Mouse (Mus musculus): ENCODE measurements at regions not wholly inside any gene's neighbourhood (a gene's known extent, or its start where the extent isn't known, plus 50 kb on each side); places are given as distances from the start of the nearest gene placed in this dataset.

- Histone ChIP-seq H3K27me3 (replicated peaks; ENCODE audit: control insufficient read depth, insufficient read depth, low read length) (no peaks in the 10 kb centered on the region), H3K36me3 (ENCODE audit: control insufficient read depth, insufficient read depth) (no peaks in the 10 kb centered on the region), H3K9ac (replicated peaks; ENCODE audit: low read depth, low read length) (no peak overlapping the region), H3K4me3 (replicated peaks; ENCODE audit: low read length) (no peak overlapping the region), H3K27ac (ENCODE audit: low read length) (no peak overlapping the region), H3K9me3 (ENCODE audit: control insufficient read depth, low read length) (no peaks in the 10 kb centered on the region), H3K4me1 (replicated peaks; ENCODE audit: control insufficient read depth, insufficient read depth, low read length) (no peaks in the 10 kb centered on the region), H3K4me2 (ENCODE audit: low read length) (no peak overlapping the region)
- 88% methylated on average over 6 of the region's 6 CpGs for WGBS
- ATAC-seq, result peak; percentile 64; the same call in 1 of the 2 replicates
Measured at GRCm38 (mm10) chr6:66114366-66114765, 162.0 kb downstream of the 4930544G11Rik start.

- H3K27ac ChIP-seq (ENCODE audit: low read length), result no peak overlapping the region
- ATAC-seq, result peak; percentile 75
- H3K36me3 ChIP-seq (ENCODE audit: control insufficient read depth, insufficient read depth), result no peaks in the 10 kb centered on the region
- WGBS, result 36% methylated on average over 5 of the region's 5 CpGs
- no peak overlapping the region for H3K4me3 ChIP-seq (replicated peaks; ENCODE audit: low read length)
- H3K4me1 ChIP-seq (replicated peaks; ENCODE audit: control insufficient read depth, insufficient read depth, low read length), result no peaks in the 10 kb centered on the region
- H3K9me3 ChIP-seq (ENCODE audit: control insufficient read depth, low read length), result no peaks in the 10 kb centered on the region
- H3K27me3 ChIP-seq (replicated peaks; ENCODE audit: control insufficient read depth, insufficient read depth, low read length), result no peaks in the 10 kb centered on the region
- no peak overlapping the region for H3K9ac ChIP-seq (replicated peaks; ENCODE audit: low read depth, low read length)
- no peak overlapping the region for H3K4me2 ChIP-seq (ENCODE audit: low read length)
Measured at GRCm38 (mm10) chr6:66121479-66122183, 169.2 kb downstream of the 4930544G11Rik start.

- 67% methylated on average over 1 of the region's 1 CpGs for WGBS
- H3K9me3 ChIP-seq (ENCODE audit: control insufficient read depth, low read length), result no peaks in the 10 kb centered on the region
- no peak for ATAC-seq
Measured at GRCm38 (mm10) chr6:66124292-66124691, 171.9 kb downstream of the 4930544G11Rik start.

GRCm38 (mm10) chr6:66151786-66152185 is 199.4 kb downstream of the 4930544G11Rik start:
- no peak overlapping the region for H3K4me2 ChIP-seq (ENCODE audit: low read length)
- no peak overlapping the region for H3K27ac ChIP-seq (ENCODE audit: low read length)
- no peak for ATAC-seq
- H3K36me3 ChIP-seq (ENCODE audit: control insufficient read depth, insufficient read depth), result no peaks in the 10 kb centered on the region
- no peak overlapping the region for H3K4me3 ChIP-seq (replicated peaks; ENCODE audit: low read length)
- 66% methylated on average over 3 of the region's 3 CpGs for WGBS
- H3K9ac ChIP-seq (replicated peaks; ENCODE audit: low read depth, low read length), result no peak overlapping the region
- no peaks in the 10 kb centered on the region for H3K4me1 ChIP-seq (replicated peaks; ENCODE audit: control insufficient read depth, insufficient read depth, low read length)
- H3K27me3 ChIP-seq (replicated peaks; ENCODE audit: control insufficient read depth, insufficient read depth, low read length), result no peaks in the 10 kb centered on the region
- H3K9me3 ChIP-seq (ENCODE audit: control insufficient read depth, low read length), result no peaks in the 10 kb centered on the region

More at GRCm38 (mm10) chr6:66124292-66124691, 171.9 kb downstream of the 4930544G11Rik start:
- Histone ChIP-seq H3K27me3 (replicated peaks; ENCODE audit: control insufficient read depth, insufficient read depth, low read length) (no peaks in the 10 kb centered on the region), H3K27ac (ENCODE audit: low read length) (no peak overlapping the region), H3K36me3 (ENCODE audit: control insufficient read depth, insufficient read depth) (no peaks in the 10 kb centered on the region), H3K4me3 (replicated peaks; ENCODE audit: low read length) (no peak overlapping the region), H3K4me2 (ENCODE audit: low read length) (no peak overlapping the region), H3K4me1 (replicated peaks; ENCODE audit: control insufficient read depth, insufficient read depth, low read length) (no peaks in the 10 kb centered on the region), H3K9ac (replicated peaks; ENCODE audit: low read depth, low read length) (no peak overlapping the region)

- Histone ChIP-seq H3K27me3 (replicated peaks; ENCODE audit: control insufficient read depth, insufficient read depth, low read length) (no peaks in the 10 kb centered on the region), H3K9ac (replicated peaks; ENCODE audit: low read depth, low read length) (no peak overlapping the region), H3K36me3 (ENCODE audit: control insufficient read depth, insufficient read depth) (no peaks in the 10 kb centered on the region), H3K9me3 (ENCODE audit: control insufficient read depth, low read length) (no peaks in the 10 kb centered on the region), H3K4me2 (ENCODE audit: low read length) (no peak overlapping the region), H3K4me3 (replicated peaks; ENCODE audit: low read length) (no peak overlapping the region), H3K4me1 (replicated peaks; ENCODE audit: control insufficient read depth, insufficient read depth, low read length) (no peaks in the 10 kb centered on the region), H3K27ac (ENCODE audit: low read length) (no peak overlapping the region)
- no peak for ATAC-seq
- WGBS, result 91% methylated on average over 2 of the region's 2 CpGs
Measured at GRCm38 (mm10) chr6:66154831-66155230, 202.4 kb downstream of the 4930544G11Rik start.

GRCm38 (mm10) chr6:66160805-66161204 is 208.4 kb downstream of the 4930544G11Rik start:
- H3K9ac ChIP-seq (replicated peaks; ENCODE audit: low read depth, low read length), result no peak overlapping the region

GRCm38 (mm10) chr6:66168913-66169312 is 216.5 kb downstream of the 4930544G11Rik start:
- no peak for ATAC-seq
- no peaks in the 10 kb centered on the region for H3K9me3 ChIP-seq (ENCODE audit: control insufficient read depth, low read length)

More at GRCm38 (mm10) chr6:66160805-66161204, 208.4 kb downstream of the 4930544G11Rik start:
- H3K36me3 ChIP-seq (ENCODE audit: control insufficient read depth, insufficient read depth), result no peaks in the 10 kb centered on the region
- ATAC-seq, result no peak
- no peaks in the 10 kb centered on the region for H3K4me1 ChIP-seq (replicated peaks; ENCODE audit: control insufficient read depth, insufficient read depth, low read length)
- H3K27ac ChIP-seq (ENCODE audit: low read length), result no peak overlapping the region
- WGBS, result 72% methylated on average over 2 of the region's 2 CpGs
- H3K9me3 ChIP-seq (ENCODE audit: control insufficient read depth, low read length), result no peaks in the 10 kb centered on the region
- H3K27me3 ChIP-seq (replicated peaks; ENCODE audit: control insufficient read depth, insufficient read depth, low read length), result no peaks in the 10 kb centered on the region
- H3K4me2 ChIP-seq (ENCODE audit: low read length), result no peak overlapping the region
- H3K4me3 ChIP-seq (replicated peaks; ENCODE audit: low read length), result no peak overlapping the region

GRCm38 (mm10) chr6:66197990-66198389 is 245.6 kb downstream of the 4930544G11Rik start:
- WGBS, result 71% methylated on average over 1 of the region's 1 CpGs
- peaks cover 5% of the 10 kb centered on the region; the same call in 1 of the 2 replicates for H3K27me3 ChIP-seq (replicated peaks; ENCODE audit: control insufficient read depth, insufficient read depth, low read length)
- H3K9ac ChIP-seq (replicated peaks; ENCODE audit: low read depth, low read length), result no peak overlapping the region
- no peak overlapping the region for H3K4me3 ChIP-seq (replicated peaks; ENCODE audit: low read length)
- no peaks in the 10 kb centered on the region for H3K4me1 ChIP-seq (replicated peaks; ENCODE audit: control insufficient read depth, insufficient read depth, low read length)
- H3K27ac ChIP-seq (ENCODE audit: low read length), result no peak overlapping the region
- peak; percentile 99 for ATAC-seq
- no peak overlapping the region for H3K4me2 ChIP-seq (ENCODE audit: low read length)
- H3K36me3 ChIP-seq (ENCODE audit: control insufficient read depth, insufficient read depth), result no peaks in the 10 kb centered on the region
- no peaks in the 10 kb centered on the region for H3K9me3 ChIP-seq (ENCODE audit: control insufficient read depth, low read length)

More at GRCm38 (mm10) chr6:66168913-66169312, 216.5 kb downstream of the 4930544G11Rik start:
- Histone ChIP-seq H3K27ac (ENCODE audit: low read length) (no peak overlapping the region), H3K27me3 (replicated peaks; ENCODE audit: control insufficient read depth, insufficient read depth, low read length) (no peaks in the 10 kb centered on the region), H3K36me3 (ENCODE audit: control insufficient read depth, insufficient read depth) (no peaks in the 10 kb centered on the region), H3K4me3 (replicated peaks; ENCODE audit: low read length) (no peak overlapping the region), H3K9ac (replicated peaks; ENCODE audit: low read depth, low read length) (no peak overlapping the region), H3K4me2 (ENCODE audit: low read length) (no peak overlapping the region), H3K4me1 (replicated peaks; ENCODE audit: control insufficient read depth, insufficient read depth, low read length) (no peaks in the 10 kb centered on the region)
- WGBS, result 61% methylated on average over 3 of the region's 3 CpGs

- no peaks in the 10 kb centered on the region for H3K9me3 ChIP-seq (ENCODE audit: control insufficient read depth, low read length)
- H3K36me3 ChIP-seq (ENCODE audit: control insufficient read depth, insufficient read depth), result no peaks in the 10 kb centered on the region
- 76% methylated on average over 6 of the region's 6 CpGs for WGBS
- no peak overlapping the region for H3K9ac ChIP-seq (replicated peaks; ENCODE audit: low read depth, low read length)
- H3K4me1 ChIP-seq (replicated peaks; ENCODE audit: control insufficient read depth, insufficient read depth, low read length), result no peaks in the 10 kb centered on the region
- peaks cover 5% of the 10 kb centered on the region; the same call in 1 of the 2 replicates for H3K27me3 ChIP-seq (replicated peaks; ENCODE audit: control insufficient read depth, insufficient read depth, low read length)
- H3K4me3 ChIP-seq (replicated peaks; ENCODE audit: low read length), result no peak overlapping the region
- ATAC-seq, result no peak
- no peak overlapping the region for H3K4me2 ChIP-seq (ENCODE audit: low read length)
- H3K27ac ChIP-seq (ENCODE audit: low read length), result no peak overlapping the region
Measured at GRCm38 (mm10) chr6:66200136-66200790, 247.9 kb downstream of the 4930544G11Rik start.

All from forebrain, embryonic 16.5 days (tissue).